Mouse (Mus musculus): ENCODE data around the gene Aifm1. TPM values are rescaled to one million over a fixed set of nuclear protein-coding genes. Genes with fewer than 3 reads are reported as not detected.

The Aifm1 gene
- polyA plus RNA-seq, 1 experiment from 2014 or later, result 70.3 TPM

DNA sequence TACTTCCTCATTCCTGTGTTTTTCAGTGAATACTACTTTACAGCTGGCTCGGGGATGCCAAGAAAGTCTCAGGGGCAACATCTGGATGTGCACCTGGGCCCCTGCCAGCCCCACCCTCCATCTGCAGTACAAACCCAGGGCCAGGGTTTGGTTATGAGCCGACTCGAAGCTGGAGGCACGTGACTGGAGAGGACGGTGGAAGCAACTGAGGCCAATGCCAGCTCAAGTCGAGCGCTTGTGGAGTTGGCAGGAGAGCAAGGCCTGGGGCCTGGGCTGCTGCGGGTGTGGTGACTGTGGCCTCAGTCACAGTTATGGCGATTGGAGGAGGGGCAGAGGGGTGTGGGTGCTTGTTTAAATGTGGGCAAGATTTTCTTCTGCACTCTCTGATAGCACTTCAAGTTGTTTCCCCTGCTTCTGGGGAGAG lies 77.9 kb downstream of the Aifm1 start:
- Histone ChIP-seq H3K9me3 (no peaks in the 10 kb centered on the region), H3K4me1 (peaks cover 9% of the 10 kb centered on the region), H3K27me3 (no peaks in the 10 kb centered on the region), H3K9ac (no peak overlapping the region), H3K4me3 (no peak overlapping the region), H3K36me3 (no peaks in the 10 kb centered on the region), H3K4me2 (no peak overlapping the region), H3K27ac (no peak overlapping the region)
- 60% methylated on average over 9 of the region's 9 CpGs for WGBS
- ATAC-seq (ENCODE audit: insufficient number of reproducible peaks, insufficient read depth, low FRiP score, low TSS enrichment, low read depth), result no peak

- no peaks in the 10 kb centered on the region for H3K9me3 ChIP-seq
- ATAC-seq (ENCODE audit: insufficient number of reproducible peaks, insufficient read depth, low FRiP score, low TSS enrichment, low read depth), result no peak
- 77% methylated on average over 1 of the region's 1 CpGs for WGBS
- H3K27ac ChIP-seq, result no peak overlapping the region
- no peak overlapping the region for H3K9ac ChIP-seq
- H3K4me3 ChIP-seq, result no peak overlapping the region
- no peak overlapping the region for H3K4me2 ChIP-seq
- H3K27me3 ChIP-seq, result no peaks in the 10 kb centered on the region
- H3K36me3 ChIP-seq, result no peaks in the 10 kb centered on the region
- H3K4me1 ChIP-seq, result peaks cover 7% of the 10 kb centered on the region
Measured at GRCm38 (mm10) chrX:48434251-48434650, 79.1 kb downstream of the Aifm1 start.

DNA sequence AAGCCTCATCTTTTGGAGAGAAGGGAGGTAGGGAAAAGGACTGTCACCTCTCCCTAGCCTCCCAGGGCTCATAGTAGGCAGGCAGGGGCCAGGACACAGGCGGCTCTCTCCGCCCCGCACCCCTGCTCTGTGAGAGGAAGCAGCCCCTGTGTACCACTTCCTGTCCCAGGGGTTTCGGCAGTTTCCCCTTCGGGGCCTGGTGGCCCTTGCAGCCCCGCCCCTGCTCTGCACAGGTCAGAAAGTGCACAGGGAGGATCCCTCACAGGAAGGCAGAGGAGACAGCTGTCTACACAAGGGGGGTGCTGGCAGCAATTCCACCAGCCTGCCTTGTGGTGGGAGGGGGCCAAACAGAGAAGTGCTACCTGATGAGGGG lies 79.8 kb downstream of the Aifm1 start:
- no peak overlapping the region for H3K4me3 ChIP-seq
- H3K4me2 ChIP-seq, result no peak overlapping the region
- ATAC-seq (ENCODE audit: insufficient number of reproducible peaks, insufficient read depth, low FRiP score, low TSS enrichment, low read depth), result no peak
- no peaks in the 10 kb centered on the region for H3K36me3 ChIP-seq
- H3K27ac ChIP-seq, result no peak overlapping the region
- no peaks in the 10 kb centered on the region for H3K27me3 ChIP-seq
- no peaks in the 10 kb centered on the region for H3K4me1 ChIP-seq
- no peaks in the 10 kb centered on the region for H3K9me3 ChIP-seq
- H3K9ac ChIP-seq, result no peak overlapping the region
- WGBS, result 30% methylated on average over 6 of the region's 6 CpGs

DNA sequence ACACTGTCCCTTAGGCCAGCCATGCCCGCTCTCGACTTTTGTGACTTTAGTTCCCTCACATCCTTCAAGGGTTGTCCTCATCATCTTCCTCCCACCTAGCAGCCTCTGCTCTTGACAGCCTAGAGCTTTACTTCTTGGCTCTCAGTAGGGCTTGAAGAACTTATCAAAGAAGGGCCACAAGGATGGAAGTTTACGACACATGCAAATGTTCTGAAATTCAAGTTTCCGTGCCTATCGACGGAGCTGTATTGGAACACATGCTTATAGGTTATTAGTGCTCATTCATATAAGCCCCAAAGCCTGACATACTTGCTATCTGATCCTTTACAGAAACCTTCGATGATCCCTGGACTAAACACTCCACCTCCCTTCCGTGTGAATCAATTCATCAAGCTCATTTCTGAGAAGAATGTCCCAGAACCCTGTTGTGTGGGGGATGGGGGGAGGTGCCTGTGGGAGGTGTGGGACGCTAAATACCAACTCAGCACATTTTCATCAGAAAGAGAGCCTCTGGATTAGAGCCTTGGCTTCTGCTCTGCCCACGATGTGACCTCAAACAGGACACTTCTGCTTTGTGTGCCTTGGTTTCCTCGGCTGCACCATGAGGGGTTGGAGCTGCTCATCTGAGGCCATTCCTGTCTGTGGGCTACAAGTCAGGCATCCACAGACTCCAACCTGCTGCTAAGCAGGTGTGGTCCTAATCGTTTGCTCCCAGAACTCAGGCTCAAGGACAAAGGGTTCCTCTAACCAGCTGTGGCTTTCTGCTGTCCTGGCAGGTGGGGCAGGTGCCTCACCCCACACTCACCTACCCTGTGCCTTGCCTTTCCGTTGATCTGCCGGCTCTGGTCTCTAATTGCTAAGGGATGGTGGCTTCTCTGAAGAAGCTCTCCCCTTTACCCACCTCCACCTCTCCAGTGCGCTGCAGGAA lies 80.5 kb downstream of the Aifm1 start:
- no peaks in the 10 kb centered on the region for H3K27me3 ChIP-seq
- H3K9me3 ChIP-seq, result no peaks in the 10 kb centered on the region
- H3K4me1 ChIP-seq, result no peaks in the 10 kb centered on the region
- H3K27ac ChIP-seq, result no peak overlapping the region
- H3K9ac ChIP-seq, result no peak overlapping the region
- no peaks in the 10 kb centered on the region for H3K36me3 ChIP-seq
- no peak overlapping the region for H3K4me2 ChIP-seq
- no peak overlapping the region for H3K4me3 ChIP-seq
- WGBS, result 67% methylated on average over 15 of the region's 15 CpGs
- no peak for ATAC-seq (ENCODE audit: insufficient number of reproducible peaks, insufficient read depth, low FRiP score, low TSS enrichment, low read depth)

GRCm38 (mm10) chrX:48429538-48429937 lies 83.8 kb downstream of the Aifm1 start:
- Histone ChIP-seq H3K9ac (no peak overlapping the region), H3K4me1 (0 out of 2 replicates have a peak, but pooled peaks cover under 1% of the 10 kb centered on the region)
- WGBS, result 47% methylated on average over 6 of the region's 6 CpGs

DNA sequence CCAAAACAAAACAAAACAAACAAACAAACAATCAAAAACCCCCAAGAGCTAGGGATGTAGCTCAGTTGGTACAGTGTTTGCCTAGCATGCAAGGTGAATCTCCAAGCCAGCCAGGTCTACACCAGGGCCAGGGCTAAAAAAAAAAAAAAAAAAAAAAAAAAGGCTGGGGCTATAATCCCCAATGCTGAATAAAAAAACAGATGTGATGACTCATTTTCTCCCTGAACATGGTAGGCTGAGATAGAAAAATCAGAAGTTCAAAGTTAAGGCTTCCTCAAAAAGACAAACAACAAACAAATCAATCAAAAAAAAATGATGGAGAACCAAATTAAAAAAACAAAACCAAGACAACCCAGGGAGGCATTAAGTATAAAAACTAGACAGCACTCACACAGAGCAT lies 84.3 kb downstream of the Aifm1 start:
- ATAC-seq (ENCODE audit: insufficient number of reproducible peaks, insufficient read depth, low FRiP score, low TSS enrichment, low read depth), result no peak
- H3K4me3 ChIP-seq, result no peak overlapping the region
- H3K4me2 ChIP-seq, result no peak overlapping the region
- H3K36me3 ChIP-seq, result no peaks in the 10 kb centered on the region
- no peak overlapping the region for H3K9ac ChIP-seq
- H3K27ac ChIP-seq, result no peak overlapping the region
- H3K4me1 ChIP-seq, result peaks cover 4% of the 10 kb centered on the region; the same call in 1 of the 2 replicates
- H3K9me3 ChIP-seq, result no peaks in the 10 kb centered on the region
- no peaks in the 10 kb centered on the region for H3K27me3 ChIP-seq

More at GRCm38 (mm10) chrX:48429538-48429937, 83.8 kb downstream of the Aifm1 start:
- ATAC-seq (ENCODE audit: insufficient number of reproducible peaks, insufficient read depth, low FRiP score, low TSS enrichment, low read depth), result no peak
- no peaks in the 10 kb centered on the region for H3K27me3 ChIP-seq
- no peaks in the 10 kb centered on the region for H3K36me3 ChIP-seq
- H3K27ac ChIP-seq, result no peak overlapping the region
- no peaks in the 10 kb centered on the region for H3K9me3 ChIP-seq
- H3K4me3 ChIP-seq, result no peak overlapping the region
- no peak overlapping the region for H3K4me2 ChIP-seq

- no peak overlapping the region for H3K27ac ChIP-seq
- no peak overlapping the region for H3K4me3 ChIP-seq
- H3K4me2 ChIP-seq, result no peak overlapping the region
- no peak for ATAC-seq (ENCODE audit: insufficient number of reproducible peaks, insufficient read depth, low FRiP score, low TSS enrichment, low read depth)
- H3K9ac ChIP-seq, result no peak overlapping the region
- peaks cover 4% of the 10 kb centered on the region; the same call in 1 of the 2 replicates for H3K4me1 ChIP-seq
- no peaks in the 10 kb centered on the region for H3K27me3 ChIP-seq
- no peaks in the 10 kb centered on the region for H3K36me3 ChIP-seq
- no peaks in the 10 kb centered on the region for H3K9me3 ChIP-seq
- 79% methylated on average over 8 of the region's 8 CpGs for WGBS
Measured at GRCm38 (mm10) chrX:48428642-48429041, 84.7 kb downstream of the Aifm1 start.

DNA sequence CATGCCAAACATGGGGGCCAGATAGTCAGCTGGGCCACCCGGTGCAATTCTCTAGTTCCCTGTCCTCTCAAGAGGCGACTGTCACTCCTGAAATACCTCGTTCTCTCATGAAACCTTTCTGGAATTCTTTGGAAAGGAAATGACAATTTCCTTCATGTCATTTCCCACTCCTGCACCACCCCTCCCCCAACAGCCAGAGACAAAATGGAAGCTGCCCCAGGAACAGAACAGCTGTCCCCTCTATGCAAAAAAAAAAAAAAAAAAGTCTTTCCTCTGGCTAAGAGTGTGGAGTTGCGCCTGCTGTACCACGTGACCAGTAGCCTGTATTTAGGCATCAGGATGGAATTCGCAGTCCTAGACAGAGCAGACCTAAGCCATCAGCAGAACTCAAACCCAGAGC lies 85.1 kb downstream of the Aifm1 start:
- Histone ChIP-seq H3K4me1 (peaks cover 4% of the 10 kb centered on the region; the same call in 1 of the 2 replicates), H3K4me3 (no peak overlapping the region), H3K27ac (no peak overlapping the region), H3K27me3 (no peaks in the 10 kb centered on the region), H3K36me3 (no peaks in the 10 kb centered on the region), H3K4me2 (no peak overlapping the region), H3K9ac (no peak overlapping the region), H3K9me3 (no peaks in the 10 kb centered on the region)
- WGBS, result 70% methylated on average over 6 of the region's 6 CpGs
- ATAC-seq (ENCODE audit: insufficient number of reproducible peaks, insufficient read depth, low FRiP score, low TSS enrichment, low read depth), result no peak

DNA sequence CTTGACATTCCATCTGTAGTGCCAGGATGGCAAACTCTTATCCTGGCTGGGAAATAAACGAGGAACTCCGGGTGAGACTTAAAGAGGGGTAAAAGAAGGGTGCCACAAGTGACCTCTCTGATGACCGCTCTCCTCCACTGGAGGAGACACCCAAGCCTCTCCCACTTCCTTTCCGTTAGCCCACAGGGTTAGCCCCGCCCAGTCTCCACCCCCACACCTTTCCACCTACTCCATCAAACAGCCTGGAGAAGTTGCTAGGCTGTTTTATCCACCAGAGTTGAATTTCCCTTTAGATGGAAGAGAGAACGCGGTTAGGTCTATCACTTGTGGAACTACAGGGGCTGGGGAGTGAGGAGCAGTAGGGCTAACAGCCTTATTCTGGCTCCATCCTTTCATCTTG lies 88.1 kb downstream of the Aifm1 start:
- H3K9ac ChIP-seq, result no peak overlapping the region
- WGBS, result 61% methylated on average over 7 of the region's 7 CpGs
- H3K36me3 ChIP-seq, result no peaks in the 10 kb centered on the region
- no peak overlapping the region for H3K27ac ChIP-seq
- peaks cover 4% of the 10 kb centered on the region; the same call in 1 of the 2 replicates for H3K4me1 ChIP-seq
- no peaks in the 10 kb centered on the region for H3K9me3 ChIP-seq
- no peak overlapping the region for H3K4me2 ChIP-seq
- H3K27me3 ChIP-seq, result no peaks in the 10 kb centered on the region
- no peak for ATAC-seq (ENCODE audit: insufficient number of reproducible peaks, insufficient read depth, low FRiP score, low TSS enrichment, low read depth)
- no peak overlapping the region for H3K4me3 ChIP-seq

Other genes starting within 250 kb of the Aifm1 start
- gene Bcorl1, start 172.2 kb downstream of the Aifm1 start, polyA plus RNA-seq (2015; fragmentation: Nextera tagmentation; extraction: Ambion mirVana), result 6.2 and 6.8 TPM in 2 replicates
- 4.5 and 5.2 TPM in 2 replicates for gene Elf4, start 50.4 kb downstream of the Aifm1 start, polyA plus RNA-seq (2015; fragmentation: Nextera tagmentation; extraction: Ambion mirVana)
- gene Rab33a, start 5.7 kb upstream of the Aifm1 start, polyA plus RNA-seq (2015; fragmentation: Nextera tagmentation; extraction: Ambion mirVana), result 6.2 and 6.7 TPM in 2 replicates
- gene Zfp280c, start 80.9 kb upstream of the Aifm1 start, polyA plus RNA-seq (2015; fragmentation: Nextera tagmentation; extraction: Ambion mirVana), result 14.7 and 15.2 TPM in 2 replicates
- 15.3 and 19.7 TPM in 2 replicates for gene Slc25a14, start 109.8 kb upstream of the Aifm1 start, polyA plus RNA-seq (2015; fragmentation: Nextera tagmentation; extraction: Ambion mirVana)
- gene Gpr119, start 160.9 kb upstream of the Aifm1 start, polyA plus RNA-seq (2015; fragmentation: Nextera tagmentation; extraction: Ambion mirVana), result not detected in 2 replicates
- gene Rbmx2, start 181.4 kb upstream of the Aifm1 start, polyA plus RNA-seq (2015; fragmentation: Nextera tagmentation; extraction: Ambion mirVana), result 21.5 and 27.6 TPM in 2 replicates

Measured in embryonic facial prominence, embryonic 13.5 days (tissue).